Mouse (Mus musculus) retina, postnatal 7 days (tissue): Measurements from ENCODE around the gene Gm19345.

Experiments
- DNase-seq: peaks from one replicate; pipeline ENCODE4 v3.0.0-alpha.2; 2012; ENCODE audit warnings: low read depth, low spot score

The Gm19345 gene

DNA sequence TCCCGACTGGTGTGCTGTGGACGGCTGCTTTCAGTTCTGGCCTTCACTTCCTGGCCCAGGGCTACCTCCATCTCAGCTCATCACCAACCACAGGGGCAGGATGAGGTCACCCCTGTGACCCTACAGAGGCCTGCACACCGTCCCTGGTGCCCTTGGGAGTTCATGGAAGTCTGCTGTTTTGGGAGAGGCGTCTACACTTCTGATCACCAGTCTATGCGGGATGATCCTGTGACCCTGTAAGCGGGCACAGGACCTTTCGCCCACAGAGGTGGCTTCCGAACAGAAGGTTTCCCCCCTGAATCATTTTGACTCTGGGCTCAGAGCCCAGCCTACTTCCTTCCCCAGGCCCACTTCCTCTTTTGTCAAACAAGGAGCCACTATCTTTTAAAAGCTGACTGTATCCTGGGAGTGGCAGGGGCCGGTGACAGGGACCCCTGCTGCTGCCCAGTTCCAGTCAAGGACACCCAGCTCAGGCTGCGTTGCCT lies 19.4 kb downstream of the Gm19345 start:
- DNase-seq = no peak

DNA sequence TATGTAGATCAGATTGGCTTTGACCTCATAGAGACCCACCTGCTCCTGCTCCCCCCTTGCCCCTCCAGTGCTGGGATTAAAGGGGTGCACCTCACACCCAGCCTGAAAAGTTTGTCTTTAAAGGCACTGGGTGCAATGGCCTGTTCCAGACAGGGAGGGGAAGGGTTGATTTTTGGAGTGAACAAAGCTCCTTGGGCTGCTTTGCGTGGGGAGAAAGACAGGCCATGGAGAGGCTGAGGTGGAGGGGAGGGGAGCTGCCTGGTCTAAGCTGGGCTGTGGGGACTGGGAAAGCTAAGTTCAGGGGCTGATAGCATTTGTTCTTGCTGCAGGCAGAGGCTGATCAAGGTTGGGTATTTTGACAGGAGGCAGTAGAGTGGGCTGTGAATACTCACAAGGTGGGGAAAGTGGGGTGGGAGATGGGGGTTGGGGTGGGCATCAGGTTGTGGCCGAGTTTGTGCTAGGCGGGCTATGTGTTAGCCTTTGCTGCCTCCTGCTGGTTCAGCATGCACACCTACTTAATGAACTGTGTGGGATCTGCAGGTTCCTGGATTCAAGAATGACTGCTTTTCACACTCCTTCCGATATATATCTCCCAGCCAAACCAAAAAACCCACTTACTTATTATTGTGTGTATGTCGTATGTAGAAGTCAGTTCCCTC lies 20.3 kb downstream of the Gm19345 start:
- no peak for DNase-seq

DNA sequence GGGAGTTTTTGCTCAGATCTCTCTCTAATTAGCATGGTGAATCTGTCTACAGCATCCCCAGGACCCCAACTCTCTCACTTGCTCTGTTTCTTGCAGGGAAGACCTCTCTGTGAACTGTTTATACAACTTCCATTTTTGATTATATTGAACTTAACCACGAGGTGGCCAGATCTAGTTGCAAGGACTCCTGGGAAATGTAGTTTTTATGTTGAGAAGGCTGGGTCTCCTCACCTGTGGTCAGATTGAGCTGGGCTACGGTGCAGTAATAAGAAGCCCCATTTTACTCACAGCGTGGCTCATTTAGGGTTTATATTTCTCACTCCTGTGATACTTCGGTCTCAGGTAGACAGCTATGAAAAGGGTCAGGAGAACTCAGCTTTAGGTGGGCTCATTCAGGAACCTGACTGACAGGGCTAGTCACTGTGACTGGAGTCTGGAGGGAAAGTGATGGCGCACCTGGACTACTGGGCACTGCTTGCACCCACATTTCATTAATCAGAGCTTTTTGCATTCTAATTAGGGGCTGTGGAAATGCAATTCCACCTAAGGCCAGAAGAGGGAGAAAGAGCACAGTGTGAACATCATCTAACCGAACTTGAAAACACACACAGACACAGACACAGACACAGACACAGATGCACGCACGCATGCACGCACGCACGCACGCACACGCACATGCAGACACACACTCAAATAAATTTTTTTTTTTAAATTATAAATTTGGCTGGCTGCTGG lies 24.3 kb downstream of the Gm19345 start:
- DNase-seq = no peak

DNA sequence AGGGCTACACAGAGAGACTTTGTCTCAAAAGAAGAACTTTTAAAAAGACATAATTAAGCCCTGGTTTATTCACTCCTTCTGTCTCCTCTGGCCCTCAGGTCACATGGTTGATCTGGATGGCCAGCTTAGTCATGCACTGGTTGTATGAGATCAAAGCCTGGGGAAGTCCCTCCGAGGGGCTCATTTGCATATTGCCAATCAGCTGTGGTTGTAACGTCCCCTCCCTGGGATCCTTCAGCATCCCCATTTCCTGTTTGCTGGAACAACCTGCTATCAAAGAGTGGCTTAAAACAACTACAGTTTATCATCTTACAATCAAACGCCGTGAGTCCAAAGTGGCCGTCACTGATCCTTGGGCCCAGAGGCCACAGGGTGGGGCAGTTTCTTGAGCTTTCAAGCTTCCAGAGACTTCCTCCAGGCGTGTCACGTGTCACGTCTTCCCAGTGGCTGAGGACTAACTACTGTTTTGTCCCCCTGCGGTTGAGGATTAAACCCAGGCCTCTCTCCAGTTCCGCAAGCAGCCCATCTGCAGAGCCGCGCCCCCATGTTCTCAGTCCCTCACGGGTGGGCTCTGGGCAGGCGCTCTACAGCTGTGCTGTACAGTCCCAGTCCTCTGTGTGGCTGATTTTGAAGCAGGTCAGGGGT lies 25.1 kb downstream of the Gm19345 start:
- DNase-seq = no peak

DNA sequence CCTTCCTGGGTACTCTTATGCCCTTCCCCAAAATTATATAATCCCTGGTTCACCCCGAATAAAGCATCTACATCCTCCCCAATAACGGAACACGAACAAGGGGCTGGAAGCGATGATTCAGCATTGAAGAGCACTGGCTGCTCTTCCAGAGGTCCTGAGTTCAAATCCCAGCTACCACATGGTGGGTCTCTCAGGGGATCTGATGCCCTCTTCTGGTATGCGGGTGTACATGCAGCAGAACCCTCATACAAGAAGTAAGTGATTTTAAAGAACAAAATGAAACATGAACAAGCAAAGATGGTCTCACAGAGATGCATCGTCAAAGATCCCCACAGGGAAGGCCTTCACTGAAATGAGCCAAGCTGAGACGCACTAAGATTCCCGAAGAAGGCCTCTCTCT lies 29.0 kb downstream of the Gm19345 start:
- DNase-seq = no peak

DNA sequence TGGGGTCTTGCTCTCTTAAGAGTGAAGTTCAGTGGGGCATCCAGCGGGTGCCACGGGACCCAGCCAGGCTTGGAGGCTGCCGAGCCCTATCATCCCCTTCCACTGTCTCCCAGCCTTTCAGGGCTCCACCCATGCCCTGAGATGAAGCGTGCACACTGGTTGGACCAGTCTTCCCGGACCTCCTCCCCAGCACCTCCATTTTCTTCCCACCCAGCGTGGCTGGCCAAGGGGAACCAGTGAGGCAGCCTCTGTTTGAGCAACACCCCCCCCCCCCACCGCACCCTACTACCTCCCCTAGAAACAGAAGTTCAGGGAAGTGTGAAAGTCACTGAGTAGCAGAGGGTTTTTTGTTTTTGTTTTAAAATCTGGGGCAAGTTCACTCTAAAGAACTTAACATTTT lies 36.0 kb downstream of the Gm19345 start, which contains the start of gene Ceacam19:
Ceacam19 (minus strand) TSS at position 117 of the 400 bp plus-strand sequence.
- no peak for DNase-seq

DNA sequence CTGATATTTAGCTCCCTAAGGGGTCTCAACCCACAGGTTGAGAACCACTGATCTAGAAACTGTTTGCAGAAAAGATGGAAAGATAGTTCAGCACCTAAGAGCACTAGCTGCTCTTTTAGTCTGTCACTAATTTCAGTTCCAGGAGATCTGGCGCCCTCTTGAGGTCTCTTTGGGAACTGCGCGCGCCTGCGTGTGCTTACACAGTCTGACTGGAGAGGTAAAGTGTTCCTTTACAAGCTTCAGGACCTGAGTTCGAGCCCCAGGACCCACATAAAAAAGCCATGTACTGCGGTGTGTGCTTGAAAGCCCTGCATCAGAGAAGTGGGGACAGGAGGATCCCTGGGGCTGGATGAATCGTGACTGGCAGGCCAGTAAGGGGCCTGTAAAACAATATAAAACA lies 38.1 kb downstream of the Gm19345 start:
- no peak for DNase-seq
